Mouse (Mus musculus): Measurements from ENCODE around the gene Jakmip3.

DNA sequence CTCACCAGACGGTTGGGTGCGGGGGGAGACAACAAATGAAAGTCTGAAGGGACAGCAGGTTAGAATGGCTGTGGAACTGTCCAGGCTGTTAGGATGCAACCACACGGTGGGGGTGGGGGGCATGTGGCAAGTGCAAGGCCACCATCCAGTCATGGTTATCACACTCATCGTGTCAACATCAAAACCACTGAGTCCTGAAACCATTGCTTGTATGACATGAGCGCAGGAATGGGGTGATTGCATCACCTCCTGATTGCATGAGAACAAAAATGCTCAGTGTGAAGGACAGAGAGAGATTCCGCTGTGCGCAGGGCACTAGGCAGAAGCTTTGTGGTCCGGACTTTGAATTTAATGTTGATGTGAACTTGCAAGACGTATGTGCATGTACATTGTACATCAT is 62.2 kb downstream of the Jakmip3 start:
- TF ChIP-seq CTCF (IDR thresholded peaks at IDR 0.05; ENCODE audit: low read depth, low read length) (no peak), POLR2A (IDR thresholded peaks at IDR 0.05; ENCODE audit: borderline replicate concordance, low read depth, low read length) (no peak)

Data from bone marrow macrophage, adult 2 months (primary cell).